Mouse (Mus musculus) frontal cortex, postnatal 36 days (tissue): ENCODE results near the gene Krt31.

Source experiments
- DNase-seq, 2 experiments: peaks; one replicate each; pipeline ENCODE4 v3.0.0; 2022; ENCODE audit warnings: low spot score in 2 of 2

Krt31 gene

GRCm38 (mm10) chr11:100050451-100050850, at the start of gene Krt31:
Gene Krt31, minus strand, starts transcription at chr11:100050551.
- no peak for DNase-seq

- no peak for DNase-seq
Measured at GRCm38 (mm10) chr11:100097819-100098218, 47.5 kb upstream of the Krt31 start.

GRCm38 (mm10) chr11:100096141-100096540, 45.8 kb upstream of the Krt31 start, which contains the start of gene Krt35:
Gene Krt35, minus strand, starts transcription at chr11:100096241.
- no peak for DNase-seq

- peak; percentile 11 to 12 for DNase-seq
Measured at GRCm38 (mm10) chr11:100088378-100089025, 38.2 kb upstream of the Krt31 start.

- no peak for DNase-seq
Measured at GRCm38 (mm10) chr11:100087861-100088260, 37.5 kb upstream of the Krt31 start, which contains the start of gene Krt32. Gene Krt32, minus strand, starts transcription at chr11:100088226.

GRCm38 (mm10) chr11:100073873-100074272, 23.5 kb upstream of the Krt31 start:
- no peak for DNase-seq

- DNase-seq = no peak
Measured at GRCm38 (mm10) chr11:100067293-100068036, 17.1 kb upstream of the Krt31 start.

- no peak for DNase-seq
Measured at GRCm38 (mm10) chr11:100066236-100067010, 16.1 kb upstream of the Krt31 start.

GRCm38 (mm10) chr11:100058875-100059274, 8.5 kb upstream of the Krt31 start:
- DNase-seq = no peak

- no peak for DNase-seq
Measured at GRCm38 (mm10) chr11:100055686-100056655, 5.6 kb upstream of the Krt31 start.

- DNase-seq = no peak
Measured at GRCm38 (mm10) chr11:100047193-100047592, 3.2 kb downstream of the Krt31 start.

GRCm38 (mm10) chr11:100046303-100046866, 4.0 kb downstream of the Krt31 start:
- DNase-seq = peak; percentile 1 to 9

- DNase-seq = no peak
Measured at GRCm38 (mm10) chr11:100041454-100041853, 8.9 kb downstream of the Krt31 start, which contains the start of gene Krt34. Gene Krt34, minus strand, starts transcription at chr11:100041554.

- DNase-seq = no peak
Measured at GRCm38 (mm10) chr11:100029768-100030167, 20.6 kb downstream of the Krt31 start, which contains the start of gene Krt33b. Gene Krt33b, minus strand, starts transcription at chr11:100029868.

GRCm38 (mm10) chr11:100021438-100021837, 28.9 kb downstream of the Krt31 start:
- DNase-seq = peak; percentile 14 to 28

GRCm38 (mm10) chr11:100019466-100019865, 30.9 kb downstream of the Krt31 start:
- DNase-seq = no peak

GRCm38 (mm10) chr11:100016112-100016511, 34.2 kb downstream of the Krt31 start, which contains the start of gene Krt33a:
Gene Krt33a, minus strand, starts transcription at chr11:100016212.
- DNase-seq = no peak

- no peak for DNase-seq
Measured at GRCm38 (mm10) chr11:100013691-100014171, 36.6 kb downstream of the Krt31 start.

- DNase-seq = no peak
Measured at GRCm38 (mm10) chr11:100010682-100011081, 39.7 kb downstream of the Krt31 start.

GRCm38 (mm10) chr11:100008336-100008735, 42.0 kb downstream of the Krt31 start:
- no peak for DNase-seq
